Mouse (Mus musculus) left cerebral cortex, adult 8-10 months (tissue): ENCODE results near the gene Zdhhc14. TPM values are rescaled to one million over a fixed set of nuclear protein-coding genes. Genes with fewer than 3 reads are reported as not detected.

Experiments
- DNase-seq, 2 experiments: peaks; one replicate each; pipeline ENCODE4 v3.0.0; 2022; ENCODE audit warnings: low spot score in 2 of 2
- total RNA-seq, 4 experiments: library from RNA; stranded (reverse); gene quantifications; 2 replicates each; pipeline ENCODE4 v1.2.4; 2022

Gene Zdhhc14
- total RNA-seq, 4 experiments from 2014 or later: 31.1 to 37.5 (median 33.0) TPM

GRCm38 (mm10) chr17:5655536-5655935, 163.2 kb downstream of the Zdhhc14 start:
- no peak for DNase-seq

DNA sequence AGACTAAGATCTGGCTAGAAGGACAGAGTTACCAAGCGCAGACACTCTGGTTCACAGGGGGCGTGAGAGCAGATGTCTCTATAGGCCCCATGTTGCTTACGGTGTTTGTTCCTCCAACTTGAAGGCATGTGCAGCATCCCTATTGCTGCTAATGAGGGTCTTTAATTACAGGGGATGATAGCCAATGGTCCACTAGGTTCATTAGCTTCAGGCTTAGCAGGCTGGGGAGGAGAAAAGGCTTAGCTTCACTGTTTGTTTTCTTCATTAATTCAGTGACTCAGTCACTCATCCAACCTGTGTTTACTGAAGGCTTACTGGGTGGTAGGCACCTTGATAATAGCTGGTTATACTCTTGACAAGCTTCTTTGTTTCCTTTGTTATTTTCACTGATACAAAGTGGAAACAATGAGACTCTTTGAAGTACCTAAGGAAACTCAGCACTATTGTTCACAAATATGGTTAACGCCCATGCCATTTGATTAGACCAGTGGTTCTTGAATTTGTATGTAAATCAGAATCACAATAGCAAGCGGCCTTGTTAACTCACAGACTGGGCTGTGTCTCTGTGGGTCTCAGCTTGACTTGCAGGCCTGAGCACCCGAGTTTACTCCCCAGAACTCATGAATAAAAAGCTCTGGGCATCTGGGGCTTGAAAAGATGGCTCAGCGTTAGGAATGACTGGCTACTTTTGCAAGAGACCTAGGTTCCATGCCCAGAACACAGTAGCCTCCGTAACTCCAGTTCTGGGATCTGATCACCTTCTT, 168.1 kb downstream of the Zdhhc14 start:
- no peak for DNase-seq

DNA sequence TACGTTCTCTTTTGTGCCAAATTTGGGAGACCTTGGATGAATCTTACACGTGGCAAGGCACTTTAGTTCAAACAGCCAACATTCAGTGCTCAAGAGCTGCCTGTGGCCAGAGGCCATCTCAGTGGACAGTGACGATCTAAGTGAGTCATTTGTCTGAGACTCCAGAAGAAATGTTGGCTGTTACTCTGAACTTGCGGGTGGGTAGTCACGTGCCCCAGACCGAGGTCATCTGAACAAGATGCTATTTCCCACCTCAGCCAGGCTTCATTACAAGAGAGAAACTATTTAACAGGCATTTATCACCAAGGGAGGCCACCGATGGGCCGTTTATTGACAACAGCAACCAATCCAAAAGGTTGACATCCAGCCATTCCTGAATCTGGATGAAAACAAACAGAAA, 174.3 kb downstream of the Zdhhc14 start:
- no peak for DNase-seq

DNA sequence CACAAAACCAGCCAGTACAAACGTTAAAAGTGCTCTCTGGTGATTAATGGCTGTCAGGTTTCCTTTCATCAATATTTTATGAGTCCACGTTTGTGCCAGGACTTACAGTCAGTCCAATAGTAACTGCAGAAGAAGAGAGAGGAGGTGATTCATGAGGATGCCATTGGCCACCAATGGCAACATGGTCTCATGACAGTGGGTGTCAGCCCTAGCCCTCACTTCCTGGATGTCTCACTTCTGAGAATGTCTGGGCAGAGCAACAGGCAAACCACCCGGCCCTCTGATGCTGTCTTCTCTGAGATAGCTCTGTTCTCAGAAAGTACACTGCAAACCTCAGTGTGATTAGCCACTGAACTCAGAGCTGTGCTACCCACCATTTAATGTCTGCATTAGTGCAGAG, 176.1 kb downstream of the Zdhhc14 start:
- no peak for DNase-seq

- DNase-seq: no peak
These were observed 176.6 kb downstream of the Zdhhc14 start for GRCm38 (mm10) chr17:5668981-5669380.

- DNase-seq: no peak
These were observed 183.6 kb downstream of the Zdhhc14 start for GRCm38 (mm10) chr17:5675951-5676350.

DNA sequence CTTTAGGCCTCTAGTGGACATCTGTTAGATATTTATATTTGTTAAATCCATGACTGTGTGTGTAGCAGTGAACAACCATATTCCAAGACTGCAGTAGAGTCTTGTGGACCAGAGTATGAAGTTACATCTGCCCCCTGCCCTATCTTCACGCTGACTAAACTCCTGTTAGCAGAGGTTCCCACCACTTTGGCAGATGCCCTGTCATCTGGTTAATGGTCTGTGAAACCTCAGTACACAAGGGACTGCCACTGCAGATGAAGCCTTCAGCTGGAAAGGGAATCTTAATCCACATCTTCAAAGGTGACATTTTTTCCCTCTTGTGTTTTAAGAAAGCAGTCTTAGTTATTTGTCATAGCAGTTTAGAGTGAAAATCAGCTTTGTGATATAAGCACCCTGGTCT, 187.0 kb downstream of the Zdhhc14 start:
- no peak for DNase-seq

GRCm38 (mm10) chr17:5685324-5685723, 193.0 kb downstream of the Zdhhc14 start:
- no peak for DNase-seq

GRCm38 (mm10) chr17:5687810-5688209, 195.5 kb downstream of the Zdhhc14 start:
- DNase-seq: no peak

DNA sequence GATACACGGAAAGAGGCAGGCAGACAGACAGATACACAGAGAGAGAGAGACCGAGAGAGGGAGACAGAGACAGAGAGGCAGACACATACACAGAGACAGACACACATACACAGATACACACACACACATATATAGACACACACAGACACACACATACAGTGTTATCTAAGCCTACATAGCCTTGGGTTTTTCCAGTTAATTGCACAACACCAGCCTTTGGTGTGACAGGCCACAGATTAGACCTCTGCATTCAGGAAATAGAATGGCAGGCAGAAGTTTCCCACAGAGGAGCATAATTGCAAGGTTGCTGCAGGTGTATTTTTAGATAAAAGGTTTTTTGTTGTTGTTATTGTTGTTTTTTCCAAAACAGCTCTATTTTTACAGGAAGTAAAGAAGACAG, 195.9 kb downstream of the Zdhhc14 start:
- no peak for DNase-seq

DNA sequence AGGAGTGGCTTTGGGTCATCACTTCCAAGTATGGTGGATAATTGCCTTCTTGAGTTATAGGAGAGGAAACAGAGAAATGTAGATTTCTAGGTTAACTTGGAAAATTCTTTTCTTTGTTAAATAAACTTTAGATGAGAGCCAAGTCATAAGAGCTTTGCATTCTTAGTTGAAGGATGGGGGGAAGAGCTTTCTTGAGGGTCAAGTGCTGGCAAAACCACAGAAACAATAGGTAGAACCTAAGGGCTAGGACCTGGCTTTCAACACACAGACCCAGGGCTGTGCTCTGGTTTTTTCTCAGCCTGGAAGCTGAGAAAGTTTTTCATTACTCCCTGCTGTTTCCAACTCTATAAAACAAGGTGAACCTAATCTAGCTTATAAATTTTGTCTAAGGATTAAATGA, 196.3 kb downstream of the Zdhhc14 start:
- no peak for DNase-seq

DNA sequence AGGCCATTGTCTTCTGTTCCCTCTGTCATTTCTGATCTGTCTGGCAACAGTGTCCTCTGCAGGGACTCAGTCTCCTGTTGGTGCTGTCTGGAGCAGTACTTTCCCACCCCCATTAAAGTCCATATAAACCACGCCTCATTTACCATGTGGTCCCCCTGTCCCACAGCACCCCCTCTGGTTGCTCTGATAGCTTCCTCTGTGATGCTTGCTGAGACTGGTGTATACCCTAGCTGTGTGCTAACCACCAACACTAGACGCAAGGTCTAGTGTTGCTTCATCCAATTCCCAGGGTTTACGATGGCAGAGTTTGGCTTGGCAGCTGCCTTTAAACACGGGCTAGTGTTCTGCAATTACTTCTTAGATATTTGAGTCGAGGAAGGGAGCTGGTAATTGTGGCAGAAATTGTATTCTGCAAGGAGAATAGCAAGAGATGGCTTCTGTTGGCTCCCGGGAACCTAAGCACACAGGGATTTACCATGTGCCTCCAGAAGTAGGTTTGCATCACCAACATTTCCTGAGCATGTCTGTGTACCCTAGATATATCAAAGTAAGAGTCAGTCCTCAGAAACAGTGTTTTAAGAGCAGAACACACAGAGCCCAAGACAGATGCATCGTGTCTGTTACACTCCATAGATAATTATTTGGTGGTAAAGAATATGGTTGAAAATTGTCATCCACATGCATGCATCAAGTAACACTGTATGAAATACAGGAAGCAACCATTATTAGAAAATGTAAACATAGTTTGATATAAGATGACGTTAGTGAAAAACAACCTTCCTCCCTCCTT, 198.6 kb downstream of the Zdhhc14 start:
- DNase-seq: no peak

DNA sequence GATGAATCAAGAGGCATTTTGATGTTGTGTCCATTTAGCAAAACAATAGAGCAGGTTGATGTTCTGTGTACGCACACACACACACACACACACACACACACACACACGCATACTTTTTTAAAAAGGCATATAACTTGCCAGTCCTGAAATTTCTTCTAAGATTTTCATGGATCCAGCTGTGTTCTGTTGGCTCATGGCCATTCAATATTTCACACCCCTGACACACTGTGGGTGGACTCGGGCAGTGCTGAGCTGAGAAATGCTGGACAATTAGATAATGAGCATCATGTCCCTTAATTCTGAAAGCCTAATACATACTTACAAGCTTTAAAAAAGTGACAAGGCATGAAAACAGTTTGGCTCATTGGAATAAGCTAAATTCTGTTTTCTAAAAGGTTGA, 200.3 kb downstream of the Zdhhc14 start:
- no peak for DNase-seq

GRCm38 (mm10) chr17:5693256-5693655, 200.9 kb downstream of the Zdhhc14 start:
- no peak for DNase-seq

DNA sequence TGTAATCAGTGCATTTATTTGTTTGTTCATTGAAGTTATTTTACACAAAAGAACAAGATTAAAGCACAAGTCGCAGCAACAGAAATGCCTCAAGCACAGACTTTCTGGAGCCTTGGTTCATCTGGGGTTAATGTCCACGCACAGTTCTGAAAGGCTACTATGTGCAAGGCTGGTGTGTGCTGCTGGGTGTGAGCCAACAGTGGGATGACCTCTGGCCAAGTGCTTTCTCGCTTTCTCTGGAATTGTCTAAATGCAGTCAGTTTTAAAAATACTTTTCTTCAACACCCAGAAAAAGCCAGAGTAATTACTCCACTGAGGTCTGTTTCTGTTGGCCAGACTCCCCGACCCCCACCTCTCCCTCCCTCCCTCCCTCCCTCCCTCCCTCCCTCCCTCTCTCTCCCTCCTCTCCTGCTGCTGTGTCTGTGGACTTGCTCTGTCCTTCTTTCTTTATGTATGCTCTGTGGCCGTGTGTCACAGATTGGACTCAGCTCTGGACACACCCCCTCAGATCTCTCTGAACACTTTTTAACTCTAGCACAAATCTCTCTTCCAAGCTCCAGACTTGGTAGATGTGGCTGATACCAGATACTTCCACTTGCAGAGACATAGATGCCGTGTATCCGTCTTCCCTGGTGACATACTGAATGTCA, 206.2 kb downstream of the Zdhhc14 start:
- no peak for DNase-seq

- no peak for DNase-seq
These were observed 218.2 kb downstream of the Zdhhc14 start for GRCm38 (mm10) chr17:5710320-5711104.

GRCm38 (mm10) chr17:5711861-5712260, 219.5 kb downstream of the Zdhhc14 start:
- no peak for DNase-seq

DNA sequence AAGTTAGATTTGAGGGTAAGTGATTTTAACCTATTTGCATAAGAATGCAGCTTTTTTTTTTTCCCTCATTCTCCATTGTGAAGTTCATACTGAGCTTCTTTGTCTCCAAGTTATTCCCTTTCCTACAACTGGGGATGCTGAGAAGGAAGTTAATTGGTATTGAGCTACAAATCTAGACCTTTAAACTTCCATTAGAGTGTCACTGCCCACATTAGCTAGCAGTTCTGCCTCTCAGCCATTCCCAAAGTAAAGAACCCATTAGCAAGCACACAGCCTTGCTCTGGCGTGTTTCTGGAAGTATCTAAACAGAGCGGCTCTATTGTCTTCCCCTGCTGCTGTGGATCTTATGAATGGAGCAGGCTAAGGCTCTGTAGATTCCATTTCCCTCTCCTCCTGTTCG, 220.8 kb downstream of the Zdhhc14 start:
- no peak for DNase-seq

DNA sequence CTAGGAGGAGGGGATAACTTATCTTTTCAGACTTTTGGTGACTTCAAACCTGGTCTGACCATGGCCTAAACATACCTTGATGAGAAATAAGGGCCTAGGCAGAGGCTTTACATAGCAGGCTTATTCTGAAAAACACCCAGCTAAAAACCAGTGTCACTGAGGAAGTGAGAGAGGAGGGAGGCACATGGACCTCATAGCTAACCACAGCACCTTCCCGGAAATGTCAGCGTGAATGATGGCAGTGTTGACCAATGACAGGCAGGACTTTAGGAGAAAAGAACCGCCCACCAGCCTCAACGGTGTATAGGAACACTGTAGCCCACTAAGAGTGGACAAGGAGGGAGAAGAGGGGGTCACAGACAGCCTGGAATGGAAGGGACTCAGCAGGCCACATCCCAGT, 224.6 kb downstream of the Zdhhc14 start:
- no peak for DNase-seq

DNA sequence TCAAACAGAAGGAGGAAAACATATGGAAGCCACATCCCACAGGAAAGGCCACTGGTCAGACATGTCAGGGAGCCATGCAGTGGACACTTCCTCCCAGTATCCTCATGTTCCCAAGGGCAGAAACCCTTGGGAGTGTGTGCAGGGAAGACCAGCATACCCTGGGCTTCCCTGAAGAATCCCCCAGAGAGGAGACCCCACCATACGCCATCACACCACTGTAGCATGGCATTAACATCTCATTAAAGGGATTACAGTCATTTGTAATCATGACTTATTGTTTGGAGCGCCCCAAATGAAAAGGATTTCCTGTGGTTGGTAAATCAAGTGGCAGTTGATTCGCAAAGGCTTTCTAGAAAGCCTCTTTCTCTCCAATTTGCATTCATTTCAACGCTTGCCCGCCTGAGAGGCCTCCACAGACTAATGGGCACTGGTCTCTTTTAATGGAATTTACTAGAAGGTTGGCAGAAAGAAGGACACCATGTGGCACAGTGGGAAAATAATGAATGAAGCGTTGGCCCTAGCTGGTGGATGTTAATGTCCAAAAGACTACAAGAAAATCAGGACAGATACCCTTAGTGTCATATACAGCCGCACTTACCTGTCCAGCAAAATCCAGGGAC, 226.5 kb downstream of the Zdhhc14 start:
- DNase-seq: no peak

DNA sequence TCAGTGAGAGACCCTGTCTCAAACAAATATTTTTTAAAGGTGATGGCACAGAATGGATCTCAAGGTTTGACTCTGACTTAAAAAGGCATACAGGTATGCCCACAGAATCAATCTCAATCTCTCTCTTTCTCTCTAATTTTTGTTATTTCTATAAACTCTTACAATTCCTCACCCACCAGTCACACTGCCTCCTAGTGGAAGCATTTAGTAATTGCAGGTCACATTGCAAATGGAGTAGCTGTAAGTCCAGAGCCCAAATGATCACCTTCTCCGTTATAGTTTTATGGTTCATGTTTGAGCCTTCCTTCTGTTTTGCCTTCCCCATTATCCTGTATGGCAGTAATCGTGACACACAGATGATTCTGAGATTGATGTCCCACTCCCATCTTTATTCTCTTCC, 230.4 kb downstream of the Zdhhc14 start:
- no peak for DNase-seq
